Mouse (Mus musculus) brain, adult 2 months (tissue): ENCODE results near the gene Coq4.
"Not testable (repeated sequence)": the region's sequence is repeated elsewhere in the genome, so short reads cannot be mapped to it uniquely, and the experiment has no call there.

Experiments
- DNase-seq: peaks from one replicate; pipeline ENCODE4 v3.0.0; 2011; ENCODE audit warnings: low read depth, low spot score

Coq4 gene

DNA sequence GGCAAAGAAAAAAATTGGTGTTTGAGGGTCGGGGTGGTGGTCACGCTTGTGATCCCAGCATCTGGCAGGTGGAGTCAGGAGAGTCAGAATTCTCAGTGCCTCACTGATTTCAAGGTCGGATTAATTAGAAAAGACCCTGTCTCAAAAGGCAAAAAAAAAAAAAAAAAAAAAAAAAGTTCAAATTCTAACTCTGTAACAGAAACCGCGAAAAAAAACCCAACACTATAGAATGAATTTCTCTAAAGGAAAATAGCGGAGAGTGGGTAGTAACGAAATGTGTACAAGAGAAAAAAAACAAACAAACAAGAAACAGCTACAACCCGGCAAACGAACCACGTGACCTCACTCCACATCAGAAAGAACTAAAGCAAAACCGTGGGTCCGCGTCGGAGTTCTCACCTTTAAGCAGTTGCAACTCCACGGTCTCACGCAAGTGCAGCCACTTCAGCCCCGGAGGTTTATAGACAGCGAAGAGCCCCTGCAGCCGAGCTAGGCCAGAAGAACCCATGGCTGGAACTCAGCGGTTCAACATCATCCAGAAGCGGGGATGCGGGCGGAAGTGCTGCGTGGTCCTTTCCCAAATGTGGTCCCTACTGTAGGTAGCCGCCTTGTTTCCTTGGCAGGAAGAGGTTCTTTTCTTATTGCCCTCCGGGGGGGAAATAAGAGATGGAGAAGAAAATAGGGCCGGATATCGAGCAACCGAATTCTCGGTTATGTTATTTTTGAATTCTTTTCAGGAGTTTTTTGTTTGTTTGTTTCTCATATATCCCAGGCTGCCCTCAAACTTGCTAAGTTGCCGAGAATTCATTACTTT lies at the start of gene Coq4:
Gene Coq4, plus strand, starts transcription at position 390 of the 814 bp plus-strand sequence.
- peak; percentile 98 for DNase-seq

DNA sequence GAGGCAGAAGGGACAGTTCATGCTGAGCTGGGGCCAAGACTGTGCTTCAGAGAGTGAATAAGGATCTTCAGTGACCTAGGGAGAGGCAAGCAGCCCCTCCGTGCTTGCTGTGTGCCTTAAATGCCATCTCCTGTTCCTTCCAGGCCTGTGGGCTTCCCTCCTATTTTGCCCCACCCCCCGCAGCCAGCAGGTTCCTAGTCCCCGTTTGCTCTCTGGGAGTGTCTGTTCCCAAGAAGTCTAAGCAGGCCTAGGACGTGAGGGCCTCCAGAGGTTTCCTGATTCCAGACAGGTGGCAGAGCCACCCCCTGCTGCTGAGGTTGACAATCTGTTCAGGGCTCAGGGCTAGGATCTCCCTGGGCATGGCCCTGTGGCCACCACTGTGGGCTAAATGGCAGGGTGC lies 48.5 kb upstream of the Coq4 start:
- DNase-seq: no peak

GRCm38 (mm10) chr2:29739368-29739767 lies 47.9 kb upstream of the Coq4 start:
- peak; percentile 46 for DNase-seq

GRCm38 (mm10) chr2:29741207-29741606 lies 46.1 kb upstream of the Coq4 start:
- no peak for DNase-seq

- no peak for DNase-seq
Observed at GRCm38 (mm10) chr2:29744256-29744655, 43.0 kb upstream of the Coq4 start.

- no peak for DNase-seq
Observed at GRCm38 (mm10) chr2:29747188-29747782, 40.0 kb upstream of the Coq4 start.

DNA sequence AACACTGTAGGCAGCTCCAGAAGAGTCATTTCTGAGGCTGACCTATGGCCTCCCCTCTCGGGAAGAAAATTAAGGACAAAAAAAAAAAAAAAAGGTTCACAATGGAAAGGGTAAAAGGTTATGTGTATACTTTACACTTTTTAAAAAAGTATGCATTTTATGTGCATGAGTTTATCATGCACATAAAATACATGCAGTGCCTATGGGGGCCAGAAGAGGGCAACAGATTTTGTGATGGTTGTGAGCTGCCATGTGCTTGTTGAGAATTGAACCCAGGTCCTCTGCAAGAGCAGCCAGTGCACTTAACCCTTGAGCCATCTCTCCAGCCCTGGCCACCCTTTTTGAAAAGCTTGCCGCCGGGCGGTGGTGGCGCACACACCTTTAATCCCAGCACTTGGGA lies 39.4 kb upstream of the Coq4 start:
- peak; percentile 40 for DNase-seq

GRCm38 (mm10) chr2:29748499-29748898 lies 38.8 kb upstream of the Coq4 start:
- no peak for DNase-seq

- DNase-seq: no peak
Observed at GRCm38 (mm10) chr2:29751497-29751896, 35.8 kb upstream of the Coq4 start, which contains the start of gene Gm13420. TSS of gene Gm13420 (minus strand) at chr2:29751685.

GRCm38 (mm10) chr2:29752397-29752796 lies 34.9 kb upstream of the Coq4 start:
- no peak for DNase-seq

DNA sequence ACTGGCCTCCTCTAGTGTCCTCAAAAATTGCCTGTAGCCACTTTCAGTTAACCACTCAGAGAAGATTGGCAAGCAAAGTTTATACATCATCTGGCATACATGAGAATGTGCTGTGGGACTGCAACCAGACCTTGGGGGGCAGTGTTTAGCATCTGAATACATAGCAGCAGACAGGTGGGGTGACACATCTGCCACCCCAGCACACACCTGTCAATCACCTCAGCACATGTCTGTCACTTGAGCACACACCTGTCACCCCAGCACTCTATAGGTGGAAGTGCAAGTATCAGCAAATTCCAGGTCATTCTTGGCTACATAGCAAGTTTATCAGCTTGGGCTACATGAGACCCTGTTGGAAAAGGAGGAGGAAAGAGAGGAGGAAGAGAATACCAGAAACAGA lies 31.6 kb upstream of the Coq4 start:
- no peak for DNase-seq

DNA sequence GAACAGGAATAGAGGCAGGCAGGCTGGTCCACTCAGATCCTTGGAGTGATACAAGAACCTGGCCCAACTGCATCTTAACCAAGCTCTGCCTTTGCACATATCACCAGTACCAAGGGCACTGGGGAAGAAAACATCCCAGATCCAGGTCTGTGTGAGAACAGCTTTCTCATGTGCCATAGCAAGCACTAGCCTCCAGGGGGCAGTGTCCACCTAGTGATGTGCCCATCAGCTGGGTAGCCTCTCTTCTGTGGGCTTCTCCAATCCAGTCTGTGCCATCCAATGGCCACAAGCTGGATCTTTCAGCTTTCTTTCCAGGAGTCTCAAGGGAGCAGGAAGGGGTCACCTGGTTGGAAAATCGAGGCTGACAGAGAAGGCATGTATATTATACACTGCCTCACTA lies 22.5 kb upstream of the Coq4 start:
- DNase-seq: peak; percentile 78

DNA sequence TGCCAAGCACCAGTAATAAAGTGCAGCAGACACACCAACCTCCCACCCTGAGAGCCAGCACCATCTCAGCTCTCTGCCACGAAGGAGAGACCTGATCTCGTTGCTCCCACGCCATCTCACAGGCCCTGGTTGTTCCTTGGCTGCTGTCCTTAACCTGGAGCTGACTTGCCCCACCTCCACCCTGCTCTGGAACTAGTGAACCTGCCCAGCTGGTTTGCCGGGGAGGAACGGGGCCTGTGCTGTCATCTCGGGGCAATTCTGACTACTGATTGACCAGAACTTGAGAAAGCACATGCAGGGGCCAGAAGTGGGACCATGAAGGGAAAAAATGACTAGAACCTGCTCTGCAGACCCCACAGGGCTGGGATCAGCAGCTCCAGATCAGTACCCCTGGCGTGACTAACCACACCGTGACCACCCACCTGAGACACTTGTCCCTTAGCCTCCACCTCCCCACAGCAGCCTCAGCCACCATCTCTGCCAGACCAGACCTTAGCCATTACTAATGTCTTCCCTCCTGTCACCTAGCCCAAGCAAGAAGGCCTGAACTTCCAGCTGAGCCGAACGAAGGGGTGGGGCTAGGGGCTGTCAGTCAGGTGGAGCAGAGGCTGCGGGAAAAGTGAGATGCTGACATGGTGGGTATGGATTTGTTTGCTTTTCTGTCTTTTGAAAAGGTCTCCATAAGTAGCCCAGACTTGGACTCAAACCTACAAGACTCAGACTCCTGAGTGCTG lies 19.1 kb upstream of the Coq4 start:
- DNase-seq: no peak

GRCm38 (mm10) chr2:29768901-29769300 lies 18.4 kb upstream of the Coq4 start:
- DNase-seq: no peak

- no peak for DNase-seq
Observed at GRCm38 (mm10) chr2:29770162-29770561, 17.1 kb upstream of the Coq4 start.

GRCm38 (mm10) chr2:29771611-29772461 lies 15.5 kb upstream of the Coq4 start:
- peak; percentile 8 for DNase-seq

GRCm38 (mm10) chr2:29773323-29773722 lies 14.0 kb upstream of the Coq4 start:
- DNase-seq: no peak

GRCm38 (mm10) chr2:29781256-29781655 lies 6.0 kb upstream of the Coq4 start:
- not testable (repeated sequence) for DNase-seq

- DNase-seq: peak; percentile 70
Observed at GRCm38 (mm10) chr2:29784290-29784689, 3.0 kb upstream of the Coq4 start.

- DNase-seq: peak; percentile 94
Observed at GRCm38 (mm10) chr2:29787937-29788681, 816 bp downstream of the Coq4 start, which contains the start of gene Trub2. TSS of gene Trub2 (minus strand) at chr2:29788502.
